Mouse (Mus musculus): ENCODE data around the gene Efhd2. TPM values are rescaled to one million over a fixed set of nuclear protein-coding genes. Genes with fewer than 3 reads are reported as not detected.

The Efhd2 gene
- polyA plus RNA-seq, 1 experiment from 2014 or later: 39.9 TPM

- DNase-seq: no peak
- H3K4me1 ChIP-seq (ENCODE audit: insufficient read depth): peaks cover 4% of the 10 kb centered on the region; the same call in 1 of the 2 replicates
- 95% methylated on average over 13 of the region's 14 CpGs for WGBS (ENCODE audit: insufficient replicate concordance)
Observed at GRCm38 (mm10) chr4:141859351-141859750, 15.4 kb downstream of the Efhd2 start.

GRCm38 (mm10) chr4:141858501-141858900, 16.2 kb downstream of the Efhd2 start:
- TF ChIP-seq CTCF (IDR thresholded peaks at IDR 0.05; ENCODE audit: low read depth) (no peak), EP300 (IDR thresholded peaks at IDR 0.05; ENCODE audit: low read depth) (peak; percentile 25; the same call in 1 of the 2 replicates)
- Histone ChIP-seq H3K27ac (ENCODE audit: low read depth) (no peak overlapping the region), H3K4me3 (ENCODE audit: low read depth, low read length) (no peak overlapping the region), H3K36me3 (replicated peaks; ENCODE audit: insufficient read depth, low read length) (peaks cover 20% of the 10 kb centered on the region), H3K4me2 (ENCODE audit: low read depth, low read length) (no peak overlapping the region), H3K9me3 (ENCODE audit: low read length) (no peaks in the 10 kb centered on the region), H3K9ac (replicated peaks) (no peak overlapping the region), H3K27me3 (ENCODE audit: insufficient read depth, low read length) (no peaks in the 10 kb centered on the region), H3K4me1 (ENCODE audit: insufficient read depth) (peaks cover 4% of the 10 kb centered on the region; the same call in 1 of the 2 replicates)
- ATAC-seq: no peak
- WGBS (ENCODE audit: insufficient replicate concordance): 83% methylated on average over 20 of the region's 20 CpGs
- DNase-seq: peak; percentile 65

More at GRCm38 (mm10) chr4:141859351-141859750, 15.4 kb downstream of the Efhd2 start:
- Histone ChIP-seq H3K36me3 (replicated peaks; ENCODE audit: insufficient read depth, low read length) (peaks cover 23% of the 10 kb centered on the region), H3K9ac (replicated peaks) (no peak overlapping the region), H3K9me3 (ENCODE audit: low read length) (no peaks in the 10 kb centered on the region), H3K4me2 (ENCODE audit: low read depth, low read length) (no peak overlapping the region), H3K4me3 (ENCODE audit: low read depth, low read length) (no peak overlapping the region), H3K27me3 (ENCODE audit: insufficient read depth, low read length) (no peaks in the 10 kb centered on the region), H3K27ac (ENCODE audit: low read depth) (no peak overlapping the region)
- no peak for TF ChIP-seq CTCF (IDR thresholded peaks at IDR 0.05; ENCODE audit: low read depth)
- no peak for TF ChIP-seq EP300 (IDR thresholded peaks at IDR 0.05; ENCODE audit: low read depth)
- ATAC-seq: no peak

- no peaks in the 10 kb centered on the region for H3K27me3 ChIP-seq (ENCODE audit: insufficient read depth, low read length)
- no peak overlapping the region for H3K9ac ChIP-seq (replicated peaks)
- H3K27ac ChIP-seq (ENCODE audit: low read depth): no peak overlapping the region
- no peak for TF ChIP-seq EP300 (IDR thresholded peaks at IDR 0.05; ENCODE audit: low read depth)
- TF ChIP-seq CTCF (IDR thresholded peaks at IDR 0.05; ENCODE audit: low read depth): peak; percentile 99
- peaks cover 4% of the 10 kb centered on the region; the same call in 1 of the 2 replicates for H3K4me1 ChIP-seq (ENCODE audit: insufficient read depth)
- WGBS (ENCODE audit: insufficient replicate concordance): 20% methylated on average over 10 of the region's 10 CpGs
- peaks cover 20% of the 10 kb centered on the region for H3K36me3 ChIP-seq (replicated peaks; ENCODE audit: insufficient read depth, low read length)
- no peaks in the 10 kb centered on the region for H3K9me3 ChIP-seq (ENCODE audit: low read length)
- no peak overlapping the region for H3K4me3 ChIP-seq (ENCODE audit: low read depth, low read length)
- no peak overlapping the region for H3K4me2 ChIP-seq (ENCODE audit: low read depth, low read length)
- DNase-seq (peak; percentile 87), ATAC-seq (peak; percentile 69)
Observed at GRCm38 (mm10) chr4:141857422-141857930, 17.2 kb downstream of the Efhd2 start.

- H3K27ac ChIP-seq (ENCODE audit: low read depth): no peak overlapping the region
- no peaks in the 10 kb centered on the region for H3K9me3 ChIP-seq (ENCODE audit: low read length)
- H3K4me2 ChIP-seq (ENCODE audit: low read depth, low read length): no peak overlapping the region
- ATAC-seq (no peak), DNase-seq (peak; percentile 76)
- H3K4me1 ChIP-seq (ENCODE audit: insufficient read depth): peaks cover 4% of the 10 kb centered on the region; the same call in 1 of the 2 replicates
- WGBS (ENCODE audit: insufficient replicate concordance): 60% methylated on average over 9 of the region's 9 CpGs
- H3K36me3 ChIP-seq (replicated peaks; ENCODE audit: insufficient read depth, low read length): no peaks in the 10 kb centered on the region
- TF ChIP-seq EP300 (IDR thresholded peaks at IDR 0.05; ENCODE audit: low read depth): no peak
- peak; percentile 92 for TF ChIP-seq CTCF (IDR thresholded peaks at IDR 0.05; ENCODE audit: low read depth)
- no peak overlapping the region for H3K9ac ChIP-seq (replicated peaks)
- no peak overlapping the region for H3K4me3 ChIP-seq (ENCODE audit: low read depth, low read length)
- H3K27me3 ChIP-seq (ENCODE audit: insufficient read depth, low read length): no peaks in the 10 kb centered on the region
Observed at GRCm38 (mm10) chr4:141853437-141853836, 21.3 kb downstream of the Efhd2 start.

- H3K27ac ChIP-seq (ENCODE audit: low read depth): no peak within 1 kb of the TSS
- H3K9me3 ChIP-seq (ENCODE audit: low read length): no peaks in the 10 kb centered on the region
- H3K36me3 ChIP-seq (replicated peaks; ENCODE audit: insufficient read depth, low read length): no peaks in the 10 kb centered on the region
- H3K9ac ChIP-seq (replicated peaks): no peak within 1 kb of the TSS
- no peak within 1 kb of the TSS for H3K4me2 ChIP-seq (ENCODE audit: low read depth, low read length)
- no peaks in the 10 kb centered on the region for H3K4me1 ChIP-seq (ENCODE audit: insufficient read depth)
- DNase-seq (no peak), ATAC-seq (no peak)
- no peak for TF ChIP-seq CTCF (IDR thresholded peaks at IDR 0.05; ENCODE audit: low read depth)
- no peak for TF ChIP-seq EP300 (IDR thresholded peaks at IDR 0.05; ENCODE audit: low read depth)
- no peaks in the 10 kb centered on the region for H3K27me3 ChIP-seq (ENCODE audit: insufficient read depth, low read length)
- no peak within 1 kb of the TSS for H3K4me3 ChIP-seq (ENCODE audit: low read depth, low read length)
- WGBS (ENCODE audit: insufficient replicate concordance): 77% methylated on average over 6 of the region's 6 CpGs
Observed at GRCm38 (mm10) chr4:141845999-141846398, 28.7 kb downstream of the Efhd2 start, which contains the start of gene Ctrc. TSS of gene Ctrc (minus strand) at chr4:141846359.

- Histone ChIP-seq H3K27me3 (ENCODE audit: insufficient read depth, low read length) (no peaks in the 10 kb centered on the region), H3K4me3 (ENCODE audit: low read depth, low read length) (no peak overlapping the region), H3K4me2 (ENCODE audit: low read depth, low read length) (no peak overlapping the region), H3K9ac (replicated peaks) (no peak overlapping the region), H3K27ac (ENCODE audit: low read depth) (no peak overlapping the region), H3K36me3 (replicated peaks; ENCODE audit: insufficient read depth, low read length) (no peaks in the 10 kb centered on the region), H3K4me1 (ENCODE audit: insufficient read depth) (0 out of 2 replicates have a peak, but pooled peaks cover 8% of the 10 kb centered on the region), H3K9me3 (ENCODE audit: low read length) (no peaks in the 10 kb centered on the region)
- no peak for ATAC-seq
- TF ChIP-seq EP300 (IDR thresholded peaks at IDR 0.05; ENCODE audit: low read depth) (no peak), CTCF (IDR thresholded peaks at IDR 0.05; ENCODE audit: low read depth) (no peak)
- WGBS (ENCODE audit: insufficient replicate concordance): 33% methylated on average over 5 of the region's 5 CpGs
- peak; percentile 32 for DNase-seq
Observed at GRCm38 (mm10) chr4:141834536-141835095, 40.1 kb downstream of the Efhd2 start.

Data from liver, postnatal 0 days (tissue).